Mouse (Mus musculus): ENCODE measurements around the gene Ly6g5b. TPM values are rescaled to one million over a fixed set of nuclear protein-coding genes. Genes with fewer than 3 reads are reported as not detected.

Ly6g5b gene
- polyA plus RNA-seq, 1 experiment from 2014 or later = 0.99 TPM

DNA sequence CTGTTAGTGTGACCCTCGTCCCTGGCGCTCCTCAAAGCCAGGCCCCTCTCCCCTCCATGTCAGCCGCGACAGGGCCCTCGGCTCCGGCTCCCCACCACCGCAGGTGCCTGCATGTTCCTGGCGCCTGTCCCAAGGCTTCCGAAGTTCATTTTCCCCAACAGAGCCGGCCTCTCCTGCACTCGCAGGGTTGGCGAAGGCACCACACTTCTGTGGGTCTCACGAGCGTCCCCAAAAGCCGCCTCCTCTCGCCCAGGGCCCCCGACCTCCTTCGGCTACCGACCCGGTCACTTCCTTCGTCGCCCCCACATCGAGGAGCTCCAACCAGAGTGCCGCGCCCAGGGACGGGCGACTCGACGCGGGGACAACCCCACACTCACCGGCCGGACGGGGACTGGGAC lies 5.5 kb upstream of the Ly6g5b start:
- no peak for DNase-seq (ENCODE audit: low spot score)
- WGBS = under 1% methylated on average over 33 of the region's 33 CpGs
- peaks cover 57% of the 10 kb centered on the region for H3K36me3 ChIP-seq

DNA sequence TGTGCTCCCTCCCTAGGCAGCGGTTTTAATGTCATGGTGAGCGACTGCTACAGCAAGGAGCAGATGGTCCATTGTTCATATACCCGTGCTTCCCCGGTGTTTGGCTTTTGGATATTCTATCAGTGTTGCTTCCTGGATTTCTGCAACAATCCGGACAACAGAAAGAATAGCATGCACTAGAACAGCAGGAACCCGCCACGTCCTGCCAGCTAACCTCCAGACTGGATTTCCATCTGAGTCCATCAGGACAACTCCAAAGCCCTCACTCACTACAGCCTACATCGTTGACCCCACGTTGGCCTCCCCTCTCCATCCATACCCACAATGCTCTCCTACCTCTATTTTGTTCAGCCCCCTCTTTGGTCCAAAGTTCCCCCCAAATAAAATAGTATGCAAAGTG lies 3.5 kb downstream of the Ly6g5b start:
- no peaks in the 10 kb centered on the region for H3K27me3 ChIP-seq (ENCODE audit: insufficient read depth, poor library complexity, severe bottlenecking)
- no peak overlapping the region for H3K4me3 ChIP-seq
- H3K9me3 ChIP-seq = no peaks in the 10 kb centered on the region
- peaks cover 7% of the 10 kb centered on the region; the same call in 1 of the 2 replicates for H3K4me1 ChIP-seq
- peak overlapping the region; percentile 69 for H3K27ac ChIP-seq
- 66% methylated on average over 9 of the region's 9 CpGs for WGBS
- H3K36me3 ChIP-seq = peaks cover 28% of the 10 kb centered on the region
- no peak for DNase-seq (ENCODE audit: low spot score)

More for the DNA sequence above, 5.5 kb upstream of the Ly6g5b start:
- Histone ChIP-seq H3K27ac (peak overlapping the region; percentile 94), H3K9me3 (no peaks in the 10 kb centered on the region), H3K4me3 (peak overlapping the region; percentile 97), H3K4me1 (peaks cover 27% of the 10 kb centered on the region), H3K27me3 (ENCODE audit: insufficient read depth, poor library complexity, severe bottlenecking) (no peaks in the 10 kb centered on the region)

DNA sequence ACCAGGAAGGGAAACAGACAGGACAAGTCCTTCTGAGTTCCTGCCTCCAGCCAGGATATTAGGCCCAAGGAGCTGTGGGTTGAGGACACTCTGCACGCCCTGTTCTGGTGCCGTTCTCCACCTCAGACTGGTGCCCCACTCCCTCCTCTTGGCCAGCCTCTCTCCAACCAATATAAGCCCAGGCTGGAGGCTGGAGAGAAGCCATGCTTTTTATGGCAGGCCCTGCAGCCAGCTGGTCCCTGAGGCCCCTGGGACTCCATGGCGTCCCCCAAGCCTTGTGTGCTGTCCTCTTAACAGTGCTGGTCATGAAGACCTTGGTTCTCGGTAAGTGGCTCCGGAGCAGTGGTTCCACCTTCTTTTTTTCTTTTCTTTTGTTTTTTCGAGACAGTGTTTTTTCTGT lies 7.1 kb downstream of the Ly6g5b start, which contains the start of gene Ly6g5c:
Ly6g5c (plus strand) TSS at position 183 of the 400 bp plus-strand sequence.
- Histone ChIP-seq H3K9me3 (no peaks in the 10 kb centered on the region), H3K27ac (no peak within 1 kb of the TSS), H3K4me1 (peaks cover 20% of the 10 kb centered on the region), H3K27me3 (ENCODE audit: insufficient read depth, poor library complexity, severe bottlenecking) (no peaks in the 10 kb centered on the region), H3K4me3 (no peak within 1 kb of the TSS), H3K36me3 (peaks cover 17% of the 10 kb centered on the region)
- WGBS = 78% methylated on average over 6 of the region's 6 CpGs
- DNase-seq (ENCODE audit: low spot score) = no peak

DNA sequence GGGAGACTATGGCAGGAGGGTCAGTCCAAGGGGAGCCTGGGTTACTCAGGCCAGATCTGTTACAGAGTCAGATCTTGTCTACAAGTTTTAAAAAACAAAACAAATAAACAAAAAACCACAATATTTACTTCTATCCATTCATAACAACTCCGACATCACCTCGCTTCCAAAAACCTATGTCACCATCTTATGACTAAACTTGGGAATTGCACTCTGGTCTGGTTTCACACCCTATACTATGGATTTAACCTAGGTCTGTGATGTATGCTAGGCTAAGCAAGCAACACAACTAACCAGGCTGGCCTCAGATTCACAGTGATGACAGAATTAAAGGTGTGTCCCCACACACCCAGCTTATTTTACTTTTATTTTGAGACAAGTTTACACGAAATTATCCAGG lies 8.7 kb downstream of the Ly6g5b start:
- no peak overlapping the region for H3K27ac ChIP-seq
- DNase-seq (ENCODE audit: low spot score) = no peak
- peaks cover 31% of the 10 kb centered on the region for H3K4me1 ChIP-seq
- no peaks in the 10 kb centered on the region for H3K9me3 ChIP-seq
- H3K27me3 ChIP-seq (ENCODE audit: insufficient read depth, poor library complexity, severe bottlenecking) = no peaks in the 10 kb centered on the region
- no peak overlapping the region for H3K4me3 ChIP-seq
- peaks cover 32% of the 10 kb centered on the region for H3K36me3 ChIP-seq
- WGBS = 61% methylated on average over 3 of the region's 3 CpGs

DNA sequence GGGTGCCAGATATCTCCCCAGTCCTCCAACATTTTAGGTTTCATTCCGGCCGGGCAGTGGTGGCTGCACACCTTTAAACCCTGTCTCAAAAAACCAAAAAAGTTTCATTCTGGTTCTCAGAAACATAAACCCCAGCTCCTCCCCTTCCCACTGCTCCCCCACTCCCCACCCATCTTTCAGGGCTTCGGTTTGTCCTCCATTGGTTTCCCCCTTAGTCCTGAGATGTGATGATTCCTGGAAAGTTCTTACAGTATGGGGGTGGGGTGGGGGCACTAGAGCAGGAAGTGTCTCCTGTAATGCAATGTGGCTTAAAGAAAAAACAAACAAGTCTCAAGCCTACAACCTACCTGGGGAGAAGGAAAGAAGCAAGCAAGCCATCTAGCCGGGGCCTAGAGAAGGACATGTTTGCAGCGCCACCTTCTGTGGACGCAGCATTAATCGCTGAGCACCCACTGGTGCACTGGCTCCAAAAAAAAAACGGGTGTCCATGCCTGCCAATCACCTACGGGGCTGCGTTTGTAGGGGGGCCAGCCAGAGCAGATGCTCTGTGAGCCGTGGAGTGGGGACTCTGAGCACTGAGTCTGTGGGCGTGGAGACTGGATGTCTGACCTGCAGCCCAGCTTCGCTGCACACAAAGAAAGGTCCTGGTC lies 9.4 kb downstream of the Ly6g5b start:
- WGBS = 30% methylated on average over 13 of the region's 13 CpGs
- Histone ChIP-seq H3K36me3 (peaks cover 39% of the 10 kb centered on the region), H3K4me3 (peak overlapping the region; percentile 22; the same call in 1 of the 2 replicates), H3K9me3 (no peaks in the 10 kb centered on the region), H3K27ac (peak overlapping the region; percentile 69; the same call in 1 of the 2 replicates), H3K4me1 (peaks cover 27% of the 10 kb centered on the region), H3K27me3 (ENCODE audit: insufficient read depth, poor library complexity, severe bottlenecking) (no peaks in the 10 kb centered on the region)
- DNase-seq (ENCODE audit: low spot score) = no peak

DNA sequence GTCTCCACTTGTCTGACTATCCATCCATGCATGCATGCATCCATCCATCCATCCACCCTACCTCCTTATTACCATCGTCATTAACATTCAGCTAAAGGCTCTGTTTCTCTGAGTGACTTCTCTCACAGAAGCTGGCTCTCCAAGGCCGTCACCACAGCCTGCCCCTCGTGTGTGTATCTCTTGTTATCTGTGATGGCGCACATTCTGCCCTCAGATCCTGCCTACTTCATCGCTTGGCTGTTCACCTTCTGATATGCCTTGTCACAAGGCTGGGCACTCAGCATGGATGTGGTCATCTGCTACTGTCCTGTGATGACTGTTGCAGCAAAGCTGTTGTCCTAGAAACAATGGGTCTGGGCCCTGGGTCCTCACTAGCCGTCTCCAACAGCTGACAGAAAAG lies 10.5 kb downstream of the Ly6g5b start:
- Histone ChIP-seq H3K27me3 (ENCODE audit: insufficient read depth, poor library complexity, severe bottlenecking) (no peaks in the 10 kb centered on the region), H3K4me1 (peaks cover 37% of the 10 kb centered on the region), H3K9me3 (no peaks in the 10 kb centered on the region), H3K4me3 (no peak overlapping the region), H3K36me3 (peaks cover 50% of the 10 kb centered on the region), H3K27ac (no peak overlapping the region)
- no peak for DNase-seq (ENCODE audit: low spot score)
- 58% methylated on average over 6 of the region's 6 CpGs for WGBS

DNA sequence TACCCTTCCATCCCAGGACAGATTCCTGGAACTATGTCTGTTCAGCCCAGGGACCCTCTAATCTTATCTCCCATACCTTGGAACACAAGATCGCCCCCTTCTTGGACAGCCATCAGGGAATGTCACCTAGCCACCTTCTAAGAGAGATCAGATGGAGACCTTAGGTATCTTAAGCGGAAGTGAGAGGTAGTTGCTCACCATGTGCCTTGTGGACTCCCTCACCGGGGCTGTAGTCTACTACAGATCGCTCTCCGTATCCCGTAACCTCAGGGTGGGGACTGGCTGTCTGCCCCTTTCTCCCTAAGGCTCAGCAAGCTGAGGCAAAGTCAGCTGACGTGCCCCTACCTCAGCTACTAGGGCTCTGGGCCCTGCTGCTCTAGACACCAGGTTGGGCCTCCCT lies 11.1 kb downstream of the Ly6g5b start:
- 84% methylated on average over 7 of the region's 7 CpGs for WGBS
- peaks cover 57% of the 10 kb centered on the region for H3K36me3 ChIP-seq
- no peak for DNase-seq (ENCODE audit: low spot score)
- no peak overlapping the region; the same call in 1 of the 2 replicates for H3K27ac ChIP-seq
- no peak overlapping the region for H3K4me3 ChIP-seq
- no peaks in the 10 kb centered on the region for H3K9me3 ChIP-seq
- no peaks in the 10 kb centered on the region for H3K27me3 ChIP-seq (ENCODE audit: insufficient read depth, poor library complexity, severe bottlenecking)
- H3K4me1 ChIP-seq = peaks cover 38% of the 10 kb centered on the region

DNA sequence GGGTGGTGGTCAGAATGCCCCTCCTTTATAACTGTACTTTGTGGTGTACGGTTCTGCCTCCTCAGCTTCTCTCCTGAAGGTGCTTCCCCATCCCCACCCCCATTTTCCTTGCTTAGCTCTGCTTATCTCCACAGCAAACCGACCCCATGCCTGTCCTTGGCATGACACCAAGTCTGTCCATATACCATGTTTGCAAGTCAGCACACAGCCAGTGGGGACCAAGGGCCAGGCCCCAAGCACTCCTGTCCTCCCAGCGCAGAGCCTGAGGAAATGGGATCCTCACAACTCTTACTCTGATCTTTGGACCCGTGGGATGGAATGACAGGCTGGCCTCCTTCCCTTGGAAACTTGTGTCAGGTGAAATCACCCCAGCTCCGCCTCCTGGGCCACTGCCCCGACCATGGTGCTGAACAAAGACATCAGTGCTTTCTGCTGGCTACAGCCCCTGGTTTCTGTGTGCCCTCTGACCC lies 12.0 kb downstream of the Ly6g5b start:
- H3K27me3 ChIP-seq (ENCODE audit: insufficient read depth, poor library complexity, severe bottlenecking) = no peaks in the 10 kb centered on the region
- H3K4me3 ChIP-seq = no peak overlapping the region
- H3K36me3 ChIP-seq = peaks cover 65% of the 10 kb centered on the region
- DNase-seq (ENCODE audit: low spot score) = no peak
- no peak overlapping the region for H3K27ac ChIP-seq
- WGBS = 64% methylated on average over 6 of the region's 6 CpGs
- no peaks in the 10 kb centered on the region for H3K9me3 ChIP-seq
- peaks cover 38% of the 10 kb centered on the region for H3K4me1 ChIP-seq

DNA sequence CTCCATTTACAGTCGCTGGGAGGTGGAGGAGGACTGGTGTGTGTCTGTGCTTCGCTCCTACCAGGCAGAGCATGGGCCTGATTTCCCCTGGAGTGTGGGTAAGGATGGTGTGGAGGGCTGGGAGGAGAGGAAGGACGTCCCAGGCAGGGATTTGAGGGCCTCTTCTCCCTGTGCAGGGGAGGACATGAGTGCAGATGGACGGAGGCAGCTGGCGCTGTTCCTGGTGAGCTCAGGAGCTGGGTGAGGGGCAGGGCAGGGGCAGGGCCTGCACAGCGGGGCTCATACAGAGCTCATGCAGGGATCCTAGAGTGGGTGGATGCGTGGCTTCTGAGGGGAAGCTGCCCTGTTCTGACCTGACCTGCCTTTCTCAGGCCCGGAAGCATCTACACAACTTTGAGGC lies 12.9 kb downstream of the Ly6g5b start:
- WGBS = 81% methylated on average over 8 of the region's 8 CpGs
- Histone ChIP-seq H3K4me1 (peaks cover 38% of the 10 kb centered on the region), H3K27ac (peak overlapping the region; percentile 19; the same call in 1 of the 2 replicates), H3K9me3 (no peaks in the 10 kb centered on the region), H3K36me3 (peaks cover 71% of the 10 kb centered on the region), H3K4me3 (no peak overlapping the region), H3K27me3 (ENCODE audit: insufficient read depth, poor library complexity, severe bottlenecking) (no peaks in the 10 kb centered on the region)
- no peak for DNase-seq (ENCODE audit: low spot score)

DNA sequence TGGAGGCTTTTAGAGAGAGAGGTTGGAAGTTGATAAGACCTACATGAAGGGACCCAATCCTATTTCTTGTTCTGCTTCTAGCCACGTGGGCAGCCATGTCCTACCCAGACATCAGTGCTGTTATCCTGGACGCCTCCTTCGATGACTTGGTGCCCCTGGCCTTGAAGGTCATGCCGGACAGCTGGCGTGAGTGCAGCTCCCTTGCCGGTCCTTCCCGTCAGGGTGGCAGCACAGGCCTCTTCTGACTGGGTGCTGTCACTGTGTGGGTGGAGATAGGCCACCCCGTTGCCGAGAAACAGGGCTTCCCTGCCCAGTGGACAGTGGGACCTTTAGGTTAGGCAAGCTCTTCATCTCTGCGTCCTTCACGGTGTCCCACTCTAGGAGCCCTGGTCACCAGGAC lies 14.1 kb downstream of the Ly6g5b start:
- Histone ChIP-seq H3K27me3 (ENCODE audit: insufficient read depth, poor library complexity, severe bottlenecking) (no peaks in the 10 kb centered on the region), H3K27ac (no peak overlapping the region), H3K4me1 (peaks cover 36% of the 10 kb centered on the region), H3K4me3 (no peak overlapping the region), H3K36me3 (peaks cover 82% of the 10 kb centered on the region), H3K9me3 (no peaks in the 10 kb centered on the region)
- DNase-seq (ENCODE audit: low spot score) = no peak
- WGBS = 85% methylated on average over 11 of the region's 11 CpGs

DNA sequence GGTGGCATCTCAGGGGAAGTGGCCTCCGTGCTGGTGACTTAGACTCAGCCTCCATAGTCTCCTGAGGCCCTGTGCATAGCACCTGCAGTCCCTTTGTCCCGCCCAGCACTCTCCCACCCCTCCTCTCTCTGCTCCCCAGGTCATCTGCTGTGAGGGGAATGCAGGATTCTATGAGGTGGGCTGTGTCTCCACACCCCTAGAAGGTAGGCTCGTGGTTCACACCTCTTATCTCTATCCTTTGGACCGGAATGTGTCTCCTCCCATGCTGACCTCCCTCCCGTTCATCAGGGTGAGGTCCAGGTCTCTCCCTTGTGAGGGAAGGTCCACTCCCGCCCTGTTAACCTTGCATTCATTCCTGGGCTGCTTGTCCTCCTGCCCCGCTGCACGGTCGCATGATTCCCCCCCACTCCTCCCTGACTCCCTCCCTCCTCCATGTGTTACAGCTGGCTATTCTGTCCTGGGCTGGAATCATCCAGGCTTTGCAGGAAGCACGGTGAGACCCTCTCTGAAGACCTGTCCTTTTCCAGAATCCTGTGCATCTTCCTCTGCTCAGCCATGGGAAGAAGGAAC lies 14.9 kb downstream of the Ly6g5b start:
- Histone ChIP-seq H3K36me3 (peaks cover 90% of the 10 kb centered on the region), H3K27ac (peak overlapping the region; percentile 3; the same call in 1 of the 2 replicates), H3K4me3 (no peak overlapping the region), H3K4me1 (peaks cover 31% of the 10 kb centered on the region), H3K27me3 (ENCODE audit: insufficient read depth, poor library complexity, severe bottlenecking) (no peaks in the 10 kb centered on the region), H3K9me3 (no peaks in the 10 kb centered on the region)
- no peak for DNase-seq (ENCODE audit: low spot score)
- WGBS = 63% methylated on average over 10 of the region's 10 CpGs

DNA sequence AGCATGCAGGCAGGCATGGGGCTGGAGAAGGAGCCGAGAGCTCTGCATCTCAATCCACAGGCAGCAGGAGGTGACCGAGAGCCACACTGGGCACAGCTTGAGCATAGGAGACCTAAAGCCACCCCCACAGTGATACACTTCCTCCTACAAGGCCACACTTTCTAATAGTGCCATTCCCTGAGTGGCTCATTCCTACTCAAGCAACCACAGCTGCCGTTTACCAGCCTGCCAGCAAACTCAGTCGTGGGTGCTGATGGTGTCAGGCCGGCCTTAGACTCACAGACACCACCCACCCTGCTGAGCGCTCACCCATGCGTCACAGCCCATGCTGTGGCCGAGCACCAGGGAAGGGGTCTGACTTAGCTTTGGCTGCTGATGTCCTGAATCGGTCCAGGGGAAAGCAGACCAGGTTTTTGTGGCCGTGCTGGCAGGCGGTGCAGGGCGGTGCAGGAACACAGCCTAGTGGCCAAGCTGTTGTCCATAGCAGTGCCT lies 18.0 kb downstream of the Ly6g5b start:
- peaks cover 15% of the 10 kb centered on the region for H3K4me1 ChIP-seq
- DNase-seq (ENCODE audit: low spot score) = no peak
- no peaks in the 10 kb centered on the region for H3K9me3 ChIP-seq
- no peak overlapping the region for H3K27ac ChIP-seq
- WGBS = 82% methylated on average over 12 of the region's 12 CpGs
- no peak overlapping the region for H3K4me3 ChIP-seq
- H3K27me3 ChIP-seq (ENCODE audit: insufficient read depth, poor library complexity, severe bottlenecking) = no peaks in the 10 kb centered on the region
- H3K36me3 ChIP-seq = peaks cover 93% of the 10 kb centered on the region

DNA sequence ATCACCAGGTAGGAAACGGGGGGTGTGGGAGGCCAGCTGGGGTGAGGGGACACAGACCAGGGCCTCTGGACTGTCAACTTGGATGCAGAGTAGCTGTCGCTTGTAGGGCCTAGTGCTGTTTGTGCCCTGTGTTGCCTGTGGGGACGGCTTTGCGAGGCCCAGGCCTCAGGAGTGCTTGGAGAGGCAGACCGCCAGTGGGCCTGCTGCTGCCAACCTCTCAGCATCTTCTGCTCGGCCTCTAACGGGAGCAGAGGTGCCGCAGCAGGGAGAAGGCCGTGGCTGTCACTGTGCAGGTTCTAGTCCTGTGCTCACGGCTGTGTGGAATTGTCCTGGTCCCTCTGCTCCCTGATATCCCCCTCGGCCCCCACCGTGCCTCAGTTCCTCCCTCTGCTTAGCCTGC lies 18.6 kb downstream of the Ly6g5b start:
- Histone ChIP-seq H3K4me3 (no peak overlapping the region), H3K36me3 (peaks cover 93% of the 10 kb centered on the region), H3K4me1 (peaks cover 13% of the 10 kb centered on the region), H3K27ac (peak overlapping the region; percentile 23; the same call in 1 of the 2 replicates), H3K9me3 (no peaks in the 10 kb centered on the region), H3K27me3 (ENCODE audit: insufficient read depth, poor library complexity, severe bottlenecking) (no peaks in the 10 kb centered on the region)
- 90% methylated on average over 12 of the region's 12 CpGs for WGBS
- no peak for DNase-seq (ENCODE audit: low spot score)
